Mouse (Mus musculus) lung, adult 2 months (tissue): ENCODE measurements around the gene Txnrd3.

ENCODE experiments used
- CTCF ChIP-seq: fragments of 200-500 bp; IDR thresholded peaks from 2 replicates; pipeline ENCODE4 v1.5.1; 2011; ENCODE audit warnings: mild to moderate bottlenecking, low read length, control low read depth; ENCODE audit not compliant: insufficient read depth
- POLR2A ChIP-seq: fragments of 200-500 bp; IDR thresholded peaks from 2 replicates; pipeline ENCODE4 v1.6.1; 2011; ENCODE audit warnings: low read depth, mild to moderate bottlenecking, control low read depth, low read length, borderline replicate concordance; ENCODE audit errors: extremely low read depth

- TF ChIP-seq POLR2A = no peak
- no peak for TF ChIP-seq CTCF
Observed at GRCm38 (mm10) chr6:89666976-89667375, 23.2 kb downstream of the Txnrd3 start.
